Mouse (Mus musculus) liver, postnatal 0 days (tissue): ENCODE measurements around the gene Sidt1. TPM values are rescaled to one million over a fixed set of nuclear protein-coding genes. Genes with fewer than 3 reads are reported as not detected.

Experiments
- ATAC-seq: fragments of 200-750 bp; cut with Nextera tagmentation; 2 replicates; pipeline ENCODE4 v1.8.0; 2017; ENCODE audit warnings: mild to moderate bottlenecking, moderate library complexity
- DNase-seq: peaks from one replicate; pipeline ENCODE4 v3.0.0-alpha.2; 2016
- H3K27ac ChIP-seq: fragments of 300-500 bp; sonication (generic); 2 replicates; pipeline ENCODE4 v1.5.1; 2014; ENCODE audit warnings: antibody characterized with exemption, moderate library complexity, mild to moderate bottlenecking, low read depth
- H3K27me3 ChIP-seq: fragments of 300-500 bp; sonication (generic); 2 replicates; pipeline ENCODE4 v1.6.1; 2014; ENCODE audit warnings: low read length, control low read depth, mixed read lengths; ENCODE audit not compliant: insufficient read depth
- H3K36me3 ChIP-seq: fragments of 300-500 bp; sonication (generic); replicated peaks from 2 replicates; pipeline ENCODE4 v1.6.1; 2014; ENCODE audit warnings: mild to moderate bottlenecking, control low read depth, low read length, moderate library complexity, mixed read lengths; ENCODE audit not compliant: insufficient read depth
- H3K4me1 ChIP-seq: fragments of 300-500 bp; sonication (generic); 2 replicates; pipeline ENCODE4 v1.6.1; 2014; ENCODE audit warnings: antibody characterized with exemption, mild to moderate bottlenecking, control low read depth; ENCODE audit not compliant: insufficient read depth
- H3K4me2 ChIP-seq: fragments of 300-500 bp; sonication (generic); 2 replicates; pipeline ENCODE4 v1.6.1; 2014; ENCODE audit warnings: low read depth, mild to moderate bottlenecking, low read length, moderate library complexity, mixed read lengths
- H3K4me3 ChIP-seq: fragments of 300-500 bp; sonication (generic); 2 replicates; pipeline ENCODE4 v1.5.1; 2014; ENCODE audit warnings: low read depth, low read length
- H3K9ac ChIP-seq: fragments of 300-500 bp; sonication (generic); replicated peaks from 2 replicates; pipeline ENCODE4 v1.6.1; 2014; ENCODE audit warnings: mild to moderate bottlenecking, moderate library complexity
- H3K9me3 ChIP-seq: fragments of 300-500 bp; sonication (generic); 2 replicates; pipeline ENCODE4 v1.6.1; 2016; ENCODE audit warnings: mild to moderate bottlenecking, control low read depth, low read length, mixed read lengths
- CTCF ChIP-seq: sonication (generic); IDR thresholded peaks from 2 replicates; pipeline ENCODE4 v1.5.1; 2016; ENCODE audit warnings: antibody characterized with exemption, low read depth
- EP300 ChIP-seq: IDR thresholded peaks from 2 replicates; pipeline ENCODE4 v1.6.1; 2016; ENCODE audit warnings: antibody characterized with exemption, low read depth, mild to moderate bottlenecking
- WGBS: fragments of 180-500 bp; shearing (Covaris S2); extraction: QIAGEN DNeasy Blood & Tissue Kit; methylation state at CpG from one replicate; pipeline ENCODE4 v1.1.7; 2014; ENCODE audit not compliant: insufficient replicate concordance; 5-methylcytosine and 5-hydroxymethylcytosine counted together
- polyA plus RNA-seq: library from polyadenylated mRNA; unstranded; fragments of >200 nt; fragmentation: Nextera tagmentation; extraction: Ambion mirVana; gene quantifications from 2 replicates; pipeline ENCODE4 v1.2.1, GENCODE M21; 2015

The Sidt1 gene
- polyA plus RNA-seq, 1 experiment from 2014 or later, result 0.02 TPM

- TF ChIP-seq EP300 (no peak), CTCF (no peak)
- H3K9me3 ChIP-seq, result no peaks in the 10 kb centered on the region
- DNase-seq, result peak; percentile 46
- H3K9ac ChIP-seq, result no peak overlapping the region
- no peak overlapping the region for H3K27ac ChIP-seq
- WGBS, result 63% methylated on average over 6 of the region's 6 CpGs
- H3K4me1 ChIP-seq, result peaks cover 3% of the 10 kb centered on the region; the same call in 1 of the 2 replicates
- H3K27me3 ChIP-seq, result no peaks in the 10 kb centered on the region
- H3K4me2 ChIP-seq, result no peak overlapping the region
- H3K36me3 ChIP-seq, result no peaks in the 10 kb centered on the region
- H3K4me3 ChIP-seq, result no peak overlapping the region
- peak; percentile 78 for ATAC-seq
These were observed 67.4 kb downstream of the Sidt1 start for GRCm38 (mm10) chr16:44265562-44265961.

- no peak for ATAC-seq
- Histone ChIP-seq H3K9ac (no peak overlapping the region), H3K9me3 (no peaks in the 10 kb centered on the region), H3K27me3 (no peaks in the 10 kb centered on the region), H3K36me3 (no peaks in the 10 kb centered on the region), H3K27ac (no peak overlapping the region), H3K4me3 (no peak overlapping the region), H3K4me2 (no peak overlapping the region), H3K4me1 (peaks cover 3% of the 10 kb centered on the region; the same call in 1 of the 2 replicates)
- 74% methylated on average over 2 of the region's 2 CpGs for WGBS
- TF ChIP-seq CTCF (no peak), EP300 (no peak)
- no peak for DNase-seq
These were observed 68.1 kb downstream of the Sidt1 start for GRCm38 (mm10) chr16:44264916-44265315.

GRCm38 (mm10) chr16:44257476-44257875 is 75.5 kb downstream of the Sidt1 start:
- Histone ChIP-seq H3K4me1 (no peaks in the 10 kb centered on the region), H3K36me3 (no peaks in the 10 kb centered on the region), H3K4me3 (no peak overlapping the region), H3K9ac (no peak overlapping the region), H3K27me3 (no peaks in the 10 kb centered on the region), H3K9me3 (no peaks in the 10 kb centered on the region), H3K27ac (no peak overlapping the region), H3K4me2 (no peak overlapping the region)
- peak; percentile 40 for TF ChIP-seq CTCF
- TF ChIP-seq EP300, result no peak
- DNase-seq (no peak), ATAC-seq (no peak)
- 74% methylated on average over 3 of the region's 3 CpGs for WGBS

GRCm38 (mm10) chr16:44254698-44255097 is 78.3 kb downstream of the Sidt1 start:
- TF ChIP-seq EP300, result no peak
- TF ChIP-seq CTCF, result no peak
- Histone ChIP-seq H3K36me3 (no peaks in the 10 kb centered on the region), H3K9me3 (no peaks in the 10 kb centered on the region), H3K9ac (no peak overlapping the region), H3K4me3 (no peak overlapping the region), H3K4me2 (no peak overlapping the region), H3K4me1 (no peaks in the 10 kb centered on the region), H3K27ac (no peak overlapping the region), H3K27me3 (no peaks in the 10 kb centered on the region)
- ATAC-seq, result no peak
- WGBS, result 81% methylated on average over 7 of the region's 7 CpGs
- DNase-seq, result no peak

GRCm38 (mm10) chr16:44253797-44254634 is 79.0 kb downstream of the Sidt1 start:
- no peak for TF ChIP-seq CTCF
- TF ChIP-seq EP300, result no peak
- DNase-seq, result no peak
- no peak overlapping the region for H3K27ac ChIP-seq

GRCm38 (mm10) chr16:44252735-44253134 is 80.3 kb downstream of the Sidt1 start:
- H3K27ac ChIP-seq, result no peak overlapping the region

More at GRCm38 (mm10) chr16:44253797-44254634, 79.0 kb downstream of the Sidt1 start:
- 66% methylated on average over 7 of the region's 7 CpGs for WGBS
- no peak overlapping the region for H3K4me3 ChIP-seq
- no peaks in the 10 kb centered on the region for H3K9me3 ChIP-seq
- ATAC-seq, result no peak
- H3K4me1 ChIP-seq, result no peaks in the 10 kb centered on the region
- no peaks in the 10 kb centered on the region for H3K36me3 ChIP-seq
- H3K27me3 ChIP-seq, result no peaks in the 10 kb centered on the region
- H3K9ac ChIP-seq, result no peak overlapping the region
- no peak overlapping the region for H3K4me2 ChIP-seq

More at GRCm38 (mm10) chr16:44252735-44253134, 80.3 kb downstream of the Sidt1 start:
- DNase-seq (no peak), ATAC-seq (no peak)
- H3K27me3 ChIP-seq, result no peaks in the 10 kb centered on the region
- H3K36me3 ChIP-seq, result no peaks in the 10 kb centered on the region
- TF ChIP-seq EP300, result no peak
- TF ChIP-seq CTCF, result no peak
- no peak overlapping the region for H3K9ac ChIP-seq
- H3K4me2 ChIP-seq, result no peak overlapping the region
- WGBS, result 86% methylated on average over 3 of the region's 3 CpGs
- H3K4me3 ChIP-seq, result no peak overlapping the region
- H3K4me1 ChIP-seq, result no peaks in the 10 kb centered on the region
- H3K9me3 ChIP-seq, result no peaks in the 10 kb centered on the region
